Mouse (Mus musculus): Measurements from ENCODE around the gene Tmem126a. TPM values are rescaled to one million over a fixed set of nuclear protein-coding genes. Genes with fewer than 3 reads are reported as not detected.

The Tmem126a gene
- polyA plus RNA-seq (2015; fragmentation: Nextera tagmentation; extraction: Ambion mirVana) = 109 and 112 TPM in 2 replicates

DNA sequence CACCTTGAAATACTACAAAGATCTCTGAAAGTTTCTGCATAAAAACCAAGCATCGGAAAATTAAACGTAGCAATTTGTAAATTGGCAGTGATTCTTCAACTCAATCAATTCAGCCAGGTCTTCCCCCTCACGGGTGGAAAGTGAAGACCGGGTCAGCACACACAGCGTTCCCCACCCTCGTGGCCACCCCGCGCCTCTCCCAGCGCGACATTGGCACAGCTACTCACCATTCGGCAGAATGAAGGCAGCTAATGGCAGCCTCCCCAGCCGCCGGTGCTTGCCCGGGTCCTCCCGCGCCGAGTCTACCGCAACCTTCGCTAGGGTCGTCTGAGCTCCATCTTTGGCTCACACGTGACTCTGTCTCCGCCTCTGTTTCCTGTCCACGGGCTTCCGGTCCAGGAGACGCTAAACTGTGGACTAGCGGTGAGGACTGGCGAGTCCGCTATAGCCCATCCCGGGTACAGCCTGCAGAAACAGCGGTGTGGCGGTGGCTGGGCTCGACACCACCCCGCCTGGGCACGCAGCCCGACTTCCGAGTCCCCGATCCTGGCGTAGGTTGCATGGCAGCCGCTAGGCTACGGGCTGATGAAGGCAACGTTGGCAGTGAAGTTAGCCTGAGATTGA is at the start of gene Tmem126a:
TSS of gene Tmem126a (minus strand) at position 385 of the 624 bp plus-strand sequence.
- peak within 1 kb of the TSS; percentile 72 for H3K9ac ChIP-seq (replicated peaks; ENCODE audit: low read depth, low read length)
- H3K36me3 ChIP-seq (ENCODE audit: control insufficient read depth, insufficient read depth) = peaks cover 4% of the 10 kb centered on the region; the same call in 1 of the 2 replicates
- no peaks in the 10 kb centered on the region for H3K9me3 ChIP-seq (ENCODE audit: control insufficient read depth, low read length)
- peaks cover 13% of the 10 kb centered on the region for H3K4me1 ChIP-seq (replicated peaks; ENCODE audit: control insufficient read depth, insufficient read depth, low read length)
- under 1% methylated on average over 41 of the region's 41 CpGs for WGBS
- ATAC-seq = peak; percentile 98
- peak within 1 kb of the TSS; percentile 88 for H3K4me3 ChIP-seq (replicated peaks; ENCODE audit: low read length)
- peak within 1 kb of the TSS; percentile 52 for H3K4me2 ChIP-seq (ENCODE audit: low read length)
- H3K27me3 ChIP-seq (replicated peaks; ENCODE audit: control insufficient read depth, insufficient read depth, low read length) = no peaks in the 10 kb centered on the region
- peak within 1 kb of the TSS; percentile 83 for H3K27ac ChIP-seq (ENCODE audit: low read length)

DNA sequence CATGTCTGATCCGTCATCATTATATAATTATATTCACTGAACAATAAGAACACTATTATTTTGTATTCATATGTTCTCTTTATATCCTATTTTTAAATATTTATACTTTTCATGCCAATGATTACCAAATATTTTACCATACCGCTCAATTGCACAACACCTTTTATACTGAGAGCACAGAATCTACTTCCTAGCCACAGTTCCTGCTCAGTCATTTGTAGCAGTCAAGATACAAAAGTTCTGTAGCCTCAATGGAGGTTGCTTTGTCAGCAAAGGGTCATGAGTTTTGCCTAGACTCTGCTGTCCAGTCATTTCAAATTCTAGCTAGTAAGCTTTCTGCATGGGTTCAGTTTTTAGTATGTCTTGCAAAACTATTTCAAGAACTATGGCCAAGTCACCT is 25.6 kb upstream of the Tmem126a start:
- no peaks in the 10 kb centered on the region for H3K27me3 ChIP-seq (replicated peaks; ENCODE audit: control insufficient read depth, insufficient read depth, low read length)
- H3K4me2 ChIP-seq (ENCODE audit: low read length) = no peak overlapping the region
- ATAC-seq = no peak
- H3K27ac ChIP-seq (ENCODE audit: low read length) = no peak overlapping the region
- no peak overlapping the region for H3K4me3 ChIP-seq (replicated peaks; ENCODE audit: low read length)
- H3K36me3 ChIP-seq (ENCODE audit: control insufficient read depth, insufficient read depth) = no peaks in the 10 kb centered on the region
- 94% methylated on average over 2 of the region's 2 CpGs for WGBS
- H3K4me1 ChIP-seq (replicated peaks; ENCODE audit: control insufficient read depth, insufficient read depth, low read length) = no peaks in the 10 kb centered on the region
- no peak overlapping the region for H3K9ac ChIP-seq (replicated peaks; ENCODE audit: low read depth, low read length)
- H3K9me3 ChIP-seq (ENCODE audit: control insufficient read depth, low read length) = no peaks in the 10 kb centered on the region

DNA sequence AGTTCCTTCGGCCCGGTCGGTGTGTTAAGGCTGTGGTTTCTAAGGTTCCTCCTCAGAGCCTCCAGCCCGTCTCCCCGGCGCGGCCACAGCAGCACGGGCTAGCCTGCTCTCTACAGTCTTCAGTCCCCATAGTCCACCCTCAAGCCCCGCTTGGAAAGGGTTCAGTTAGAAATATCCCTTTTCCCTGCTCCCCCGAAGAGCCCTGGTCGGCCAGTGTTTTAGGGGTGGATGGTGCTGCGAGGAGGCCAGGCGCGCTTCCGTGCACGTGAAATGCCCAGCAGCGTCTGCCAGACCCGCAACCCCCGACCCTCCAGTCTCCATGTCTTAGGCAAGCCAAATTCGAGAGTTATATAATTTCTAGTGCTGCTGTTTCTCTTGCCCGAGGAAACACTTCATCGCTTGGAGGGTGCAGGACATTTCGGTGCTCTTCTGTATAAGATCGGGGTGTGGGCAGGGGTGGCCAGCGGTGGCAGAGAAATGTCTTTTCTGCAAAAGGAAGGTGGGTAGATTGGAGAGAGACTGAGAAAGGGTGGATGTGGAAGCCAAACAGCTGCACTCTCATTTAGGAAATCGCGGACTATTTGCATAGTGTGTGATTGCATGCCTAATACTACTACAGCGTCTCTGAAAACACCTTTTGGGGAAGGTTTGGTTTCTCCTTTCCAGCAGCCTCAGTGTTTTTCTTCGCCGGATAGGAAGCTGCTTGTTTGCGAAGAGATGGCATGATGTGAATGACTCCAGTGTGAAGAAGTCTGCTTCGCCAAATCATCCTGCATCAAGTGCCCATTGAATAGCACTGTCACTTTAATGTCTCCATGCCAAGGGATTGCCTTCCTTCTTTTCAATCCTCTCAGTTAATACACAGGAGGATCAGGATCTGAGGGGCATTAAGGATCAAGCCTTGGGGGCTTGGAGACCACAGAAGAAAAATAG is 19.6 kb upstream of the Tmem126a start, which contains the start of gene Dlg2:
TSS of gene Dlg2 (plus strand) at position 360 of the 933 bp plus-strand sequence.
- Histone ChIP-seq H3K36me3 (ENCODE audit: control insufficient read depth, insufficient read depth) (no peaks in the 10 kb centered on the region), H3K4me1 (replicated peaks; ENCODE audit: control insufficient read depth, insufficient read depth, low read length) (peaks cover 6% of the 10 kb centered on the region), H3K9me3 (ENCODE audit: control insufficient read depth, low read length) (no peaks in the 10 kb centered on the region), H3K9ac (replicated peaks; ENCODE audit: low read depth, low read length) (peak within 1 kb of the TSS; percentile 85), H3K4me2 (ENCODE audit: low read length) (peak within 1 kb of the TSS; percentile 83), H3K27me3 (replicated peaks; ENCODE audit: control insufficient read depth, insufficient read depth, low read length) (no peaks in the 10 kb centered on the region), H3K27ac (ENCODE audit: low read length) (peak within 1 kb of the TSS; percentile 70), H3K4me3 (replicated peaks; ENCODE audit: low read length) (peak within 1 kb of the TSS; percentile 55)
- whole genome bisulfite sequencing = under 1% methylated on average over 32 of the region's 32 CpGs
- 0 out of 2 replicates have a peak, but pooled peaks have one; percentile 1 for ATAC-seq

DNA sequence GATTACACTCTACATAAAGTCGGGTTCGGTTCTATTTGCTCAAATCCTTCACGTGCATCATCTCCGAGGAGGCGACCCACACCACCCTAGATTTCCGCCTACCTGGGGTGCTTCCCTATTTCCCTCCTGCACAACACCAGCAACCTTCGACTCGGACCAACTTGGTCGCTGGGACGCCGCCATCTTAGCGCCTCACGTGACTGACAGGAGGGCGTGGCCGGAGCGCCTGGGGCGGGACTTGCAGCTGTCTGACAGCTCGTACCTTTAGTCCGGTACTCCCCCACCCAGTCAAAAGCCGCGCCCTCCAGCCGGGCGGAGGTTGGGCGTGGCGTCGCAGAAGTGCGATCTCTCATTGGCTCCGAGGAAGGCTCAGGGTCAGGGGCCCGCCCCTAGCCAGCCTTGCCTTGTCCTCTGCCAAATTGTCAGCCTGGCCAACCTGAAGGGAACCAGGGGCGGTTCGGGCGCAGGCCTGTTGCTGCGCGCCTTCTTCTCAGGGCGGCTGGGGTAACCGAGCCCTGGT is 18.8 kb upstream of the Tmem126a start, which contains the start of gene Tmem126b:
TSS of gene Tmem126b (minus strand) at position 209 of the 520 bp plus-strand sequence.
- H3K9ac ChIP-seq (replicated peaks; ENCODE audit: low read depth, low read length) = peak within 1 kb of the TSS; percentile 85
- no peaks in the 10 kb centered on the region for H3K9me3 ChIP-seq (ENCODE audit: control insufficient read depth, low read length)
- H3K4me1 ChIP-seq (replicated peaks; ENCODE audit: control insufficient read depth, insufficient read depth, low read length) = peaks cover 6% of the 10 kb centered on the region
- H3K36me3 ChIP-seq (ENCODE audit: control insufficient read depth, insufficient read depth) = no peaks in the 10 kb centered on the region
- H3K27ac ChIP-seq (ENCODE audit: low read length) = peak within 1 kb of the TSS; percentile 70
- no peaks in the 10 kb centered on the region for H3K27me3 ChIP-seq (replicated peaks; ENCODE audit: control insufficient read depth, insufficient read depth, low read length)
- peak within 1 kb of the TSS; percentile 55 for H3K4me3 ChIP-seq (replicated peaks; ENCODE audit: low read length)
- ATAC-seq = peak; percentile 100
- H3K4me2 ChIP-seq (ENCODE audit: low read length) = peak within 1 kb of the TSS; percentile 83
- under 1% methylated on average over 36 of the region's 36 CpGs for WGBS

DNA sequence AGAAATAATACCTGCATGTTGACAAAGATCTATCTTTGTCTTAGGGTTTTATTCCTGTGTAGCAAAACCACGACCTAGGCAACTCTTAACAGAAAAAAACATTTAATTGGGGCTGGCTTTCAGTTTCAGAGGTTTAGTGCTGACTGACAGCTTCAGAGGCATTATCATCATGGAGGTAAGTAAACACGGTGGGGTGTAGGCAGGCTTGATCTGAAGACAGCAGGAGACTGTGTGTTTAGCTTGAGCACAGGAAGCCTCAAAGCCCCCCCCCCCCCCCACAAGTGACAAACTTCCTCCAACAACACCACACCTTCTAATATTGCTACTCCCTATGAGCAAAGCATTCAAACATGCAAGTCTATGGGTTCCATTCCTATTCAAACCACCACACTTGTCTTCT is 16.5 kb upstream of the Tmem126a start:
- Histone ChIP-seq H3K4me3 (replicated peaks; ENCODE audit: low read length) (no peak overlapping the region), H3K36me3 (ENCODE audit: control insufficient read depth, insufficient read depth) (peaks cover 2% of the 10 kb centered on the region; the same call in 1 of the 2 replicates)

DNA sequence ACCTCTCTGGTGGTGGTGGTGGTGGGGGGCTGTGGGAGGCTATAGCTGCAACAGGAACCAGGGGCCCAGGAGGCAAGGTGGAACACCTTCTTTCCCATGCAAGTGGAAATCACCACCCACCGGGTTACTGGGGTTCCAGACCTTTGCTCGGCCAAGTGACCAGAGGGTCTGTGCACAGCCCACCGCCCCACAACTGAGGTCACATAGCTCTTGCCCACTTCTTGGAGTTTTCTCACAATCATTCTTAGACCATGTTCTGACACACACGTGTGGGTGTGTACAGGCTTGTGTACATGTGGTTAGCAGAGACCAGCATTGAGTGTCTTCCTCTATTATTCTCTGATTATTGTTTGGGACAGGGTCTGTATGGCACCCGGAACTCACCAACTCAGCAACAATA is 4.4 kb upstream of the Tmem126a start:
- 91% methylated on average over 5 of the region's 5 CpGs for WGBS

More for the DNA sequence above, 16.5 kb upstream of the Tmem126a start:
- Histone ChIP-seq H3K27me3 (replicated peaks; ENCODE audit: control insufficient read depth, insufficient read depth, low read length) (no peaks in the 10 kb centered on the region), H3K4me2 (ENCODE audit: low read length) (no peak overlapping the region), H3K9me3 (ENCODE audit: control insufficient read depth, low read length) (no peaks in the 10 kb centered on the region), H3K4me1 (replicated peaks; ENCODE audit: control insufficient read depth, insufficient read depth, low read length) (peaks cover 6% of the 10 kb centered on the region), H3K27ac (ENCODE audit: low read length) (no peak overlapping the region), H3K9ac (replicated peaks; ENCODE audit: low read depth, low read length) (no peak overlapping the region)
- WGBS = 66% methylated on average over 2 of the region's 2 CpGs
- no peak for ATAC-seq

DNA sequence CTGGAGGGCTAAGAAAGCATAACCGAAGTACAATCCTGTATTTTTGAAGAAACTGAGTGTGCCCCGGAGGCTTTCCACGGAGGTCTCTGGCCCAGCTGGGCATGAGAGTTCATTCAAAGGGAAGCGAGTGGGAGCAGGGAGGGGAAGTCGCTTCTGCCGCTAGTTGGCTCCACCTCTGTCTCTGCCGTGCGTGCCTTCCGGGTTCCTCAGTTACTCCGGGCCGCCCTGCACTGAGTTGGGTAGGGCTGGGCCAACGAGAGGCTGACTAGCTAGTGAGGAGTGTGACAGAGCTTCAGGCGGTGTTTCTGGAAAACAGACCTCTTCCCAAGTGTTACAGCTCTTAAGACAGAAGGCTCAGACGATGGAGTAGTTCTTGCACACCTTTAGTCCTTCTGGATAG is 3.9 kb upstream of the Tmem126a start:
- no peak overlapping the region for H3K27ac ChIP-seq (ENCODE audit: low read length)
- no peaks in the 10 kb centered on the region for H3K9me3 ChIP-seq (ENCODE audit: control insufficient read depth, low read length)
- H3K4me2 ChIP-seq (ENCODE audit: low read length) = no peak overlapping the region
- no peaks in the 10 kb centered on the region for H3K27me3 ChIP-seq (replicated peaks; ENCODE audit: control insufficient read depth, insufficient read depth, low read length)
- 24% methylated on average over 14 of the region's 14 CpGs for WGBS
- H3K4me3 ChIP-seq (replicated peaks; ENCODE audit: low read length) = no peak overlapping the region
- peaks cover 9% of the 10 kb centered on the region for H3K4me1 ChIP-seq (replicated peaks; ENCODE audit: control insufficient read depth, insufficient read depth, low read length)
- no peak overlapping the region for H3K9ac ChIP-seq (replicated peaks; ENCODE audit: low read depth, low read length)
- H3K36me3 ChIP-seq (ENCODE audit: control insufficient read depth, insufficient read depth) = no peaks in the 10 kb centered on the region
- no peak for ATAC-seq

More for the DNA sequence above, 4.4 kb upstream of the Tmem126a start:
- peaks cover 4% of the 10 kb centered on the region; the same call in 1 of the 2 replicates for H3K4me1 ChIP-seq (replicated peaks; ENCODE audit: control insufficient read depth, insufficient read depth, low read length)
- no peaks in the 10 kb centered on the region for H3K27me3 ChIP-seq (replicated peaks; ENCODE audit: control insufficient read depth, insufficient read depth, low read length)
- H3K4me3 ChIP-seq (replicated peaks; ENCODE audit: low read length) = no peak overlapping the region
- H3K9ac ChIP-seq (replicated peaks; ENCODE audit: low read depth, low read length) = no peak overlapping the region
- ATAC-seq = no peak
- no peaks in the 10 kb centered on the region for H3K9me3 ChIP-seq (ENCODE audit: control insufficient read depth, low read length)
- H3K27ac ChIP-seq (ENCODE audit: low read length) = no peak overlapping the region
- H3K4me2 ChIP-seq (ENCODE audit: low read length) = no peak overlapping the region
- no peaks in the 10 kb centered on the region for H3K36me3 ChIP-seq (ENCODE audit: control insufficient read depth, insufficient read depth)

DNA sequence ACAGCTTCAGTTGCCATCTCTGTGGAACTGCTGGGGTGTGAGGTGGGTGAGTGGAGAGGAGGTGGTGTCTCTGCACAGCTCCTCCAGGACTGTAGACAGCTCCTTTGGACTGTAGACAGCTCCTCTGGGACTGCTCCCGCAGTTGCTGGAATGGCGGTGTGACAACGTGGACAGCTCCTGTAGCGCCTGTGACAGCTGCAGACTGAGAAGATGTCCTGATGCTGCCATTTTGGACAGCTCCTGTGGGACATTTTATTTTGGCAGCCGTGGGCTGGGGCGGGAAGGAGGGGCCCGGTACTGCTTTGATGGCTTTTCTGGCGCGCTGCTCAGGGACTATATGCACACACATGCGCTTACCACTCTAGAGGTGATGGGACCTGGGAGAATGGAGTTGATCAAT is 3.3 kb upstream of the Tmem126a start:
- Histone ChIP-seq H3K36me3 (ENCODE audit: control insufficient read depth, insufficient read depth) (no peaks in the 10 kb centered on the region), H3K4me3 (replicated peaks; ENCODE audit: low read length) (no peak overlapping the region), H3K9ac (replicated peaks; ENCODE audit: low read depth, low read length) (no peak overlapping the region), H3K4me2 (ENCODE audit: low read length) (no peak overlapping the region), H3K27me3 (replicated peaks; ENCODE audit: control insufficient read depth, insufficient read depth, low read length) (no peaks in the 10 kb centered on the region), H3K9me3 (ENCODE audit: control insufficient read depth, low read length) (no peaks in the 10 kb centered on the region), H3K4me1 (replicated peaks; ENCODE audit: control insufficient read depth, insufficient read depth, low read length) (peaks cover 13% of the 10 kb centered on the region), H3K27ac (ENCODE audit: low read length) (no peak overlapping the region)
- WGBS = 66% methylated on average over 10 of the region's 10 CpGs
- ATAC-seq = no peak

DNA sequence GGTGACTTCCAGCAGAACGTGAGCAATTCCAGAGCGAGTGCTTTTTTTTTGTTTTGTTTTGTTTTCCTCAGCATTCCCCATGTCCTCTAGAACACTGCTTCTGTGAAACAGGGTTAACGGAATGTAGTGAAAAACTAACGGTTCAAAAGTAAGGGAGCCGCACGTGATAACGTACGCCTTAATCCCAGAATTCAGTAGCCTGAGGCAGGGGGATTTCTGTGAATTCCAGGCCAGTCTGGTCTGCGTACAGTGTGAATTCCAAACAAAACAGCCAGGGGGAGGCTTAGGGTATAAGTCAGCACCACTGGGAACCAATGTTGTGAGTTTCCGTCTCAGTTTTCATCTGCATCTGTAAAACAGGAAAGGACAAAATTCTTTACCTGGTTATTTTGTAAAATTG is 488 bp upstream of the Tmem126a start:
- ATAC-seq = peak; percentile 60
- WGBS = 16% methylated on average over 10 of the region's 10 CpGs

More for the DNA sequence above, 488 bp upstream of the Tmem126a start:
- H3K27ac ChIP-seq (ENCODE audit: low read length) = peak overlapping the region; percentile 83
- H3K4me2 ChIP-seq (ENCODE audit: low read length) = peak overlapping the region; percentile 52
- H3K4me3 ChIP-seq (replicated peaks; ENCODE audit: low read length) = peak overlapping the region; percentile 88
- no peaks in the 10 kb centered on the region for H3K9me3 ChIP-seq (ENCODE audit: control insufficient read depth, low read length)
- peaks cover 13% of the 10 kb centered on the region for H3K4me1 ChIP-seq (replicated peaks; ENCODE audit: control insufficient read depth, insufficient read depth, low read length)
- H3K27me3 ChIP-seq (replicated peaks; ENCODE audit: control insufficient read depth, insufficient read depth, low read length) = no peaks in the 10 kb centered on the region
- H3K9ac ChIP-seq (replicated peaks; ENCODE audit: low read depth, low read length) = peak overlapping the region; percentile 72
- H3K36me3 ChIP-seq (ENCODE audit: control insufficient read depth, insufficient read depth) = peaks cover 4% of the 10 kb centered on the region; the same call in 1 of the 2 replicates

Data from forebrain, embryonic 16.5 days (tissue).